Comparison of ENCODE assay signal across 12 mouse cellular contexts in genomic region chr11:100428612-100429199, GRCm38 (mm10). TPM values are rescaled to one million over a fixed set of nuclear protein-coding genes. Genes with fewer than 3 reads are reported as not detected.
A peak's percentile ranks its signal among the peaks of the same experiment; 100 is the strongest.
DNase-seq lines count a peak whose midpoint lies in the region; ATAC-seq and TF ChIP-seq lines count a peak whose summit lies in the region.
"Had no signal": no experiment of that assay in that cellular context is flagged by ENCODE, and none has a peak within 500 bp of the region (broad histone marks: within the 10 kb centered on the region; RNA-seq: fewer than 3 reads in every experiment).

No protein-coding gene starts in this region.

- H3K4me3 ChIP-seq in hindbrain, embryonic 15.5 days: no peak overlapping the region
- no peak overlapping the region for H3K4me3 ChIP-seq in hindbrain, embryonic 13.5 days
- H3K4me3 ChIP-seq in neural tube, embryonic 13.5 days: no peak overlapping the region
- no peak overlapping the region for H3K4me3 ChIP-seq in heart, embryonic 10.5 days
- no peak overlapping the region for H3K4me3 ChIP-seq in stomach, postnatal 0 days (ENCODE audit: low read depth, low read length)
- H3K4me3 ChIP-seq in kidney, embryonic 16.5 days (ENCODE audit: low read length): no peak overlapping the region
- H3K4me3 ChIP-seq: erythroblast, embryonic 14.5 days; liver, embryonic 15.5 days had no signal

- peaks cover 5% of the 10 kb centered on the region; the same call in 1 of the 2 replicates for H3K4me1 ChIP-seq in hindbrain, embryonic 15.5 days (replicated peaks)
- H3K4me1 ChIP-seq in hindbrain, embryonic 13.5 days (replicated peaks): peaks cover 3% of the 10 kb centered on the region; the same call in 1 of the 2 replicates
- 0 out of 2 replicates have a peak, but pooled peaks cover 6% of the 10 kb centered on the region for H3K4me1 ChIP-seq in neural tube, embryonic 13.5 days (replicated peaks)
- peaks cover 46% of the 10 kb centered on the region for H3K4me1 ChIP-seq in heart, embryonic 10.5 days
- H3K4me1 ChIP-seq in stomach, postnatal 0 days (replicated peaks; ENCODE audit: control insufficient read depth, insufficient read depth): no peaks in the 10 kb centered on the region
- H3K4me1 ChIP-seq in kidney, embryonic 16.5 days (ENCODE audit: insufficient read depth, low read length): no peaks in the 10 kb centered on the region

- no peak for DNase-seq in neural tube, embryonic 10.5 days (ENCODE audit: extremely low spot score, low spot score)
- DNase-seq in heart, embryonic 10.5 days (ENCODE audit: low spot score): no peak
- DNase-seq in stomach, postnatal 0 days (ENCODE audit: low spot score): no peak
- DNase-seq in urinary bladder, postnatal 36 days (ENCODE audit: low spot score in 2 of 2): no peak

- H3K36me3 ChIP-seq in hindbrain, embryonic 15.5 days: peaks cover 18% of the 10 kb centered on the region; the same call in 1 of the 2 replicates
- H3K36me3 ChIP-seq in hindbrain, embryonic 13.5 days: peaks cover 38% of the 10 kb centered on the region
- peaks cover 47% of the 10 kb centered on the region for H3K36me3 ChIP-seq in neural tube, embryonic 13.5 days
- H3K36me3 ChIP-seq in heart, embryonic 10.5 days: peaks cover 49% of the 10 kb centered on the region
- H3K36me3 ChIP-seq in stomach, postnatal 0 days (ENCODE audit: control insufficient read depth, insufficient read depth, low read length): peaks cover 2% of the 10 kb centered on the region
- peaks cover 22% of the 10 kb centered on the region for H3K36me3 ChIP-seq in kidney, embryonic 16.5 days (ENCODE audit: insufficient read depth, low read length)

- H3K27ac ChIP-seq in hindbrain, embryonic 15.5 days (replicated peaks): peak overlapping the region; percentile 51; the same call in 1 of the 2 replicates
- H3K27ac ChIP-seq in hindbrain, embryonic 13.5 days: no peak overlapping the region
- peak overlapping the region; percentile 33; the same call in 1 of the 2 replicates for H3K27ac ChIP-seq in neural tube, embryonic 13.5 days (replicated peaks)
- H3K27ac ChIP-seq in heart, embryonic 10.5 days: peak overlapping the region; percentile 57; the same call in 1 of the 2 replicates
- peak overlapping the region; percentile 49; the same call in 1 of the 2 replicates for H3K27ac ChIP-seq in stomach, postnatal 0 days (replicated peaks)
- H3K27ac ChIP-seq in kidney, embryonic 16.5 days (ENCODE audit: low read length): no peak overlapping the region
- H3K27ac ChIP-seq: liver, embryonic 15.5 days had no signal

- no peak for TF ChIP-seq CTCF in stomach, postnatal 0 days (IDR thresholded peaks at IDR 0.05; ENCODE audit: low read depth)

- 66% methylated on average over 9 of the region's 9 CpGs for WGBS in hindbrain, embryonic 15.5 days
- 69% methylated on average over 9 of the region's 9 CpGs for WGBS in hindbrain, embryonic 13.5 days
- 61% methylated on average over 9 of the region's 9 CpGs for WGBS in neural tube, embryonic 13.5 days
- 59% methylated on average over 9 of the region's 9 CpGs for WGBS in heart, embryonic 10.5 days
- WGBS in stomach, postnatal 0 days: 41% methylated on average over 9 of the region's 9 CpGs
- 50% methylated on average over 9 of the region's 9 CpGs for WGBS in kidney, embryonic 16.5 days

- no peak overlapping the region for H3K4me2 ChIP-seq in hindbrain, embryonic 15.5 days
- H3K4me2 ChIP-seq in hindbrain, embryonic 13.5 days: no peak overlapping the region
- H3K4me2 ChIP-seq in neural tube, embryonic 13.5 days: no peak overlapping the region
- H3K4me2 ChIP-seq in stomach, postnatal 0 days (replicated peaks; ENCODE audit: low read depth): no peak overlapping the region
- H3K4me2 ChIP-seq in kidney, embryonic 16.5 days (replicated peaks; ENCODE audit: low read depth, low read length): no peak overlapping the region
- H3K4me2 ChIP-seq: liver, embryonic 15.5 days had no signal

- H3K27me3 ChIP-seq in hindbrain, embryonic 15.5 days: no peaks in the 10 kb centered on the region
- no peaks in the 10 kb centered on the region for H3K27me3 ChIP-seq in hindbrain, embryonic 13.5 days
- H3K27me3 ChIP-seq in neural tube, embryonic 13.5 days: no peaks in the 10 kb centered on the region
- no peaks in the 10 kb centered on the region for H3K27me3 ChIP-seq in heart, embryonic 10.5 days (ENCODE audit: insufficient read depth, poor library complexity, severe bottlenecking)
- H3K27me3 ChIP-seq in stomach, postnatal 0 days (ENCODE audit: control insufficient read depth, insufficient read depth, low read length): no peaks in the 10 kb centered on the region
- no peaks in the 10 kb centered on the region for H3K27me3 ChIP-seq in kidney, embryonic 16.5 days (ENCODE audit: insufficient read depth, low read length)
- H3K27me3 ChIP-seq: liver, embryonic 15.5 days had no signal

- peak; percentile 51; the same call in 1 of the 2 replicates for ATAC-seq in hindbrain, embryonic 15.5 days (ENCODE audit: low FRiP score, low read depth)
- ATAC-seq in hindbrain, embryonic 13.5 days (ENCODE audit: low FRiP score): no peak
- ATAC-seq in neural tube, embryonic 13.5 days (ENCODE audit: low read depth): no peak; the same call in 1 of the 2 replicates
- ATAC-seq in stomach, postnatal 0 days (ENCODE audit: low FRiP score, low TSS enrichment): no peak
- ATAC-seq in kidney, embryonic 16.5 days (ENCODE audit: low FRiP score, low TSS enrichment): no peak
- ATAC-seq: intestine, postnatal 0 days had no signal

- H3K9ac ChIP-seq in hindbrain, embryonic 15.5 days: no peak overlapping the region
- no peak overlapping the region for H3K9ac ChIP-seq in hindbrain, embryonic 13.5 days
- H3K9ac ChIP-seq in neural tube, embryonic 13.5 days: no peak overlapping the region
- 0 out of 2 replicates have a peak overlapping the region, but pooled peaks have one; percentile 35 for H3K9ac ChIP-seq in stomach, postnatal 0 days (ENCODE audit: low read length)
- no peak overlapping the region for H3K9ac ChIP-seq in kidney, embryonic 16.5 days (replicated peaks; ENCODE audit: low read length)
- H3K9ac ChIP-seq: liver, embryonic 15.5 days had no signal

- no peak for TF ChIP-seq EP300 in stomach, postnatal 0 days (optimal IDR thresholded peaks at IDR 0.05)

- H3K9me3 ChIP-seq in hindbrain, embryonic 15.5 days: no peaks in the 10 kb centered on the region
- H3K9me3 ChIP-seq in hindbrain, embryonic 13.5 days: no peaks in the 10 kb centered on the region
- H3K9me3 ChIP-seq in neural tube, embryonic 13.5 days: no peaks in the 10 kb centered on the region
- no peaks in the 10 kb centered on the region for H3K9me3 ChIP-seq in heart, embryonic 10.5 days
- no peaks in the 10 kb centered on the region for H3K9me3 ChIP-seq in stomach, postnatal 0 days (ENCODE audit: control insufficient read depth, low read length)
- H3K9me3 ChIP-seq in kidney, embryonic 16.5 days (ENCODE audit: low read length): no peaks in the 10 kb centered on the region
- H3K9me3 ChIP-seq: G1E; liver, embryonic 15.5 days had no signal

RNA-seq across cellular contexts. Expression of gene Nt5c3b, which starts 12.9 kb away (rescaled TPM):
- polyA plus RNA-seq in hindbrain, embryonic 15.5 days (2015; fragmentation: Nextera tagmentation; extraction: Ambion mirVana): 112 and 114 TPM in 2 replicates
- polyA plus RNA-seq in hindbrain, embryonic 13.5 days (2015; fragmentation: Nextera tagmentation; extraction: Ambion mirVana): 103 and 106 TPM in 2 replicates
- polyA plus RNA-seq in neural tube, embryonic 13.5 days (2015; fragmentation: Nextera tagmentation; extraction: Ambion mirVana): 99.8 and 110 TPM in 2 replicates
- polyA plus RNA-seq in heart, embryonic 10.5 days (2016; fragmentation: Nextera tagmentation; extraction: Ambion mirVana): 124 and 128 TPM in 2 replicates
- 69.6 and 70.7 TPM in 2 replicates for polyA plus RNA-seq in stomach, postnatal 0 days (2015; fragmentation: Nextera tagmentation; extraction: Ambion mirVana)
- 126 and 131 TPM in 2 replicates for polyA plus RNA-seq in kidney, embryonic 16.5 days (2015; fragmentation: Nextera tagmentation; extraction: Ambion mirVana)

RNA-seq across cellular contexts. Expression of gene Klhl10, which starts 13.0 kb away (rescaled TPM):
- 0.77 and 1.0 TPM in 2 replicates for polyA plus RNA-seq in hindbrain, embryonic 15.5 days (2015; fragmentation: Nextera tagmentation; extraction: Ambion mirVana)
- 0.75 and 0.84 TPM in 2 replicates for polyA plus RNA-seq in hindbrain, embryonic 13.5 days (2015; fragmentation: Nextera tagmentation; extraction: Ambion mirVana)
- polyA plus RNA-seq in neural tube, embryonic 13.5 days (2015; fragmentation: Nextera tagmentation; extraction: Ambion mirVana): 0.65 and 0.75 TPM in 2 replicates
- polyA plus RNA-seq in heart, embryonic 10.5 days (2016; fragmentation: Nextera tagmentation; extraction: Ambion mirVana): 0.71 and 0.90 TPM in 2 replicates
- 0.16 and 0.22 TPM in 2 replicates for polyA plus RNA-seq in stomach, postnatal 0 days (2015; fragmentation: Nextera tagmentation; extraction: Ambion mirVana)
- polyA plus RNA-seq in kidney, embryonic 16.5 days (2015; fragmentation: Nextera tagmentation; extraction: Ambion mirVana): 0.40 and 0.44 TPM in 2 replicates
- polyA plus RNA-seq: erythroblast, embryonic 14.5 days; G1E had no signal

RNA-seq across cellular contexts. Expression of gene Fkbp10, which starts 13.2 kb away (rescaled TPM):
- 26.6 and 27.1 TPM in 2 replicates for polyA plus RNA-seq in hindbrain, embryonic 15.5 days (2015; fragmentation: Nextera tagmentation; extraction: Ambion mirVana)
- 27.2 and 32.3 TPM in 2 replicates for polyA plus RNA-seq in hindbrain, embryonic 13.5 days (2015; fragmentation: Nextera tagmentation; extraction: Ambion mirVana)
- 33.5 and 37.0 TPM in 2 replicates for polyA plus RNA-seq in neural tube, embryonic 13.5 days (2015; fragmentation: Nextera tagmentation; extraction: Ambion mirVana)
- 107 and 123 TPM in 2 replicates for polyA plus RNA-seq in heart, embryonic 10.5 days (2016; fragmentation: Nextera tagmentation; extraction: Ambion mirVana)
- 59.5 and 62.1 TPM in 2 replicates for polyA plus RNA-seq in stomach, postnatal 0 days (2015; fragmentation: Nextera tagmentation; extraction: Ambion mirVana)
- 157 and 159 TPM in 2 replicates for polyA plus RNA-seq in kidney, embryonic 16.5 days (2015; fragmentation: Nextera tagmentation; extraction: Ambion mirVana)
- polyA plus RNA-seq: G1E had no signal

RNA-seq across cellular contexts. Expression of gene P3h4, which starts 14.1 kb away (rescaled TPM):
- 21.2 and 25.5 TPM in 2 replicates for polyA plus RNA-seq in hindbrain, embryonic 15.5 days (2015; fragmentation: Nextera tagmentation; extraction: Ambion mirVana)
- 17.6 and 20.2 TPM in 2 replicates for polyA plus RNA-seq in hindbrain, embryonic 13.5 days (2015; fragmentation: Nextera tagmentation; extraction: Ambion mirVana)
- 24.6 and 27.6 TPM in 2 replicates for polyA plus RNA-seq in neural tube, embryonic 13.5 days (2015; fragmentation: Nextera tagmentation; extraction: Ambion mirVana)
- 71.1 and 81.8 TPM in 2 replicates for polyA plus RNA-seq in heart, embryonic 10.5 days (2016; fragmentation: Nextera tagmentation; extraction: Ambion mirVana)
- polyA plus RNA-seq in stomach, postnatal 0 days (2015; fragmentation: Nextera tagmentation; extraction: Ambion mirVana): 40.6 and 43.2 TPM in 2 replicates
- polyA plus RNA-seq in kidney, embryonic 16.5 days (2015; fragmentation: Nextera tagmentation; extraction: Ambion mirVana): 63.1 and 69.1 TPM in 2 replicates
- polyA plus RNA-seq: erythroblast, embryonic 14.5 days; G1E had no signal

RNA-seq across cellular contexts. Expression of gene Jup, which starts 31.1 kb away (rescaled TPM):
- polyA plus RNA-seq in hindbrain, embryonic 15.5 days (2015; fragmentation: Nextera tagmentation; extraction: Ambion mirVana): 73.2 and 78.1 TPM in 2 replicates
- polyA plus RNA-seq in hindbrain, embryonic 13.5 days (2015; fragmentation: Nextera tagmentation; extraction: Ambion mirVana): 65.5 and 73.9 TPM in 2 replicates
- polyA plus RNA-seq in neural tube, embryonic 13.5 days (2015; fragmentation: Nextera tagmentation; extraction: Ambion mirVana): 91.6 and 94.4 TPM in 2 replicates
- polyA plus RNA-seq in heart, embryonic 10.5 days (2016; fragmentation: Nextera tagmentation; extraction: Ambion mirVana): 91.3 and 112 TPM in 2 replicates
- 234 and 259 TPM in 2 replicates for polyA plus RNA-seq in stomach, postnatal 0 days (2015; fragmentation: Nextera tagmentation; extraction: Ambion mirVana)
- 153 and 154 TPM in 2 replicates for polyA plus RNA-seq in kidney, embryonic 16.5 days (2015; fragmentation: Nextera tagmentation; extraction: Ambion mirVana)
- polyA plus RNA-seq: G1E had no signal

Comparison
In these comparisons a context has a peak if more than half of its experiments do, and no peak if none do; other contexts are left out.
1. H3K27ac ChIP-seq: peak in hindbrain, embryonic 15.5 days (single experiment), neural tube, embryonic 13.5 days (single experiment), heart, embryonic 10.5 days (single experiment) and stomach, postnatal 0 days (single experiment); none in hindbrain, embryonic 13.5 days (single experiment) and kidney, embryonic 16.5 days (single experiment).